Mouse (Mus musculus) G1E (cell line): ENCODE measurements around the gene Stxbp6.

Experiments used
- CTCF ChIP-seq: IDR thresholded peaks from 2 replicates; pipeline ENCODE4 v1.5.1; 2012; ENCODE audit warnings: low read depth, low read length, inconsistent platforms, mixed read lengths
- POLR2AphosphoS5 ChIP-seq: IDR thresholded peaks from 2 replicates; pipeline ENCODE4 v1.6.1; 2012; ENCODE audit warnings: low read depth, low read length, inconsistent platforms; ENCODE audit not compliant: insufficient replicate concordance
- TAL1 ChIP-seq: conservative IDR thresholded peaks from 2 replicates; pipeline ENCODE4 v1.6.1; 2012; ENCODE audit warnings: low read depth, low read length, inconsistent platforms, mixed read lengths

DNA sequence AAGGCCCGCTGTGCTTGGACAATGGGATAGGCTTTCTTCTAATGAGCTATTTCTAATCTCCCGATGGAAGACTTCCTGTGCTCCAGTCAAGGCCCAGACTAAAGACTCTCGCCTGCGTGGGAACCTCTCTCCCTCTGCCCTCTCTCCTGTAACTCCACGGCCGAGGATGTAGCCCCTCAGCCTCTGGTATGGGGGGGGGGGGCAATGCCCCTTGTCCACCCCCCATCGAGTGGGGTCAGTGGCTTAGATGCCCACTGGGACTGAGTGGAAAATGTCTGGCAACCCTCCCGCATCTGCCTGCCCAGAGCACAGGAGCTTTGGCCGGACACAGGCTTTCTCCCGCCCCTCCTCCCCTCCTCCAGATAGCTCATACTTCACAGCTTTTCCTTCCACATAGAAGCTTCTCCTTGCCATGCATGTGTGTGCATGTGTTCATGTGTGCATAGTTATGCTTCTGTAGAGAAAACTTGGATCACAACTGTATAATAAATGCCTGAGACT, 31.9 kb downstream of the Stxbp6 start:
- TF ChIP-seq CTCF = no peak
- TF ChIP-seq TAL1 = no peak
- no peak for TF ChIP-seq POLR2AphosphoS5
